Mouse (Mus musculus) embryonic facial prominence, embryonic 12.5 days (tissue): ENCODE measurements around the gene P3h2. TPM values are rescaled to one million over a fixed set of nuclear protein-coding genes. Genes with fewer than 3 reads are reported as not detected.

Source experiments
- ATAC-seq: fragments of 200-750 bp; cut with Nextera tagmentation; 2 replicates; pipeline ENCODE4 v1.8.0; 2017; ENCODE audit not compliant: insufficient number of reproducible peaks, insufficient read depth, low FRiP score, low TSS enrichment
- H3K27ac ChIP-seq: fragments of 300-500 bp; sonication (generic); 2 replicates; pipeline ENCODE4 v1.5.1; 2016; ENCODE audit warnings: mild to moderate bottlenecking
- H3K27me3 ChIP-seq: fragments of 300-500 bp; sonication (generic); 2 replicates; pipeline ENCODE4 v1.6.1; 2016; ENCODE audit warnings: mild to moderate bottlenecking, moderate library complexity
- H3K36me3 ChIP-seq: fragments of 300-500 bp; sonication (generic); 2 replicates; pipeline ENCODE4 v1.6.1; 2016; ENCODE audit warnings: mild to moderate bottlenecking
- H3K4me1 ChIP-seq: fragments of 300-500 bp; sonication (generic); 2 replicates; pipeline ENCODE4 v1.6.1; 2016
- H3K4me2 ChIP-seq: fragments of 300-500 bp; sonication (generic); replicated peaks from 2 replicates; pipeline ENCODE4 v1.6.1; 2016; ENCODE audit warnings: mild to moderate bottlenecking, moderate library complexity
- H3K4me3 ChIP-seq: fragments of 300-500 bp; sonication (generic); 2 replicates; pipeline ENCODE4 v1.5.1; 2016; ENCODE audit warnings: mild to moderate bottlenecking
- H3K9ac ChIP-seq: fragments of 300-500 bp; sonication (generic); 2 replicates; pipeline ENCODE4 v1.6.1; 2016; ENCODE audit warnings: mild to moderate bottlenecking, moderate library complexity
- H3K9me3 ChIP-seq: fragments of 300-500 bp; sonication (generic); 2 replicates; pipeline ENCODE4 v1.6.1; 2016; ENCODE audit warnings: mild to moderate bottlenecking, moderate library complexity
- WGBS: fragments of 180-500 bp; shearing (Covaris S2); methylation state at CpG from one replicate; pipeline ENCODE4 v1.1.7; 2016; 5-methylcytosine and 5-hydroxymethylcytosine counted together
- polyA plus RNA-seq: library from polyadenylated mRNA; unstranded; fragments of >200 nt; fragmentation: Nextera tagmentation; extraction: Ambion mirVana; gene quantifications from 2 replicates; pipeline ENCODE4 v1.2.1, GENCODE M21; 2016

P3h2 gene
- polyA plus RNA-seq, 1 experiment from 2014 or later = 6.5 TPM

GRCm38 (mm10) chr16:26029424-26030012, 76.1 kb downstream of the P3h2 start:
- Histone ChIP-seq H3K36me3 (no peaks in the 10 kb centered on the region), H3K27me3 (no peaks in the 10 kb centered on the region), H3K9me3 (no peaks in the 10 kb centered on the region), H3K9ac (no peak overlapping the region), H3K4me1 (peaks cover 18% of the 10 kb centered on the region; the same call in 1 of the 2 replicates), H3K27ac (no peak overlapping the region), H3K4me3 (no peak overlapping the region), H3K4me2 (no peak overlapping the region)
- ATAC-seq = no peak
- 42% methylated on average over 2 of the region's 2 CpGs for WGBS

GRCm38 (mm10) chr16:26026416-26026815, 79.2 kb downstream of the P3h2 start:
- Histone ChIP-seq H3K9ac (no peak overlapping the region), H3K27me3 (no peaks in the 10 kb centered on the region), H3K4me2 (no peak overlapping the region), H3K4me1 (peaks cover 29% of the 10 kb centered on the region; the same call in 1 of the 2 replicates), H3K36me3 (no peaks in the 10 kb centered on the region), H3K4me3 (no peak overlapping the region), H3K9me3 (no peaks in the 10 kb centered on the region), H3K27ac (no peak overlapping the region)
- no peak for ATAC-seq
- 76% methylated on average over 3 of the region's 3 CpGs for WGBS

- WGBS = 72% methylated on average over 5 of the region's 5 CpGs
- no peak overlapping the region for H3K27ac ChIP-seq
- H3K4me3 ChIP-seq = no peak overlapping the region
- no peak for ATAC-seq
- H3K36me3 ChIP-seq = no peaks in the 10 kb centered on the region
- H3K27me3 ChIP-seq = no peaks in the 10 kb centered on the region
- H3K9ac ChIP-seq = no peak overlapping the region
- H3K9me3 ChIP-seq = no peaks in the 10 kb centered on the region
- peaks cover 29% of the 10 kb centered on the region; the same call in 1 of the 2 replicates for H3K4me1 ChIP-seq
- no peak overlapping the region for H3K4me2 ChIP-seq
Measured at GRCm38 (mm10) chr16:26024543-26024942, 81.0 kb downstream of the P3h2 start.

- 69% methylated on average over 4 of the region's 4 CpGs for WGBS
- H3K9ac ChIP-seq = no peak overlapping the region
- no peak overlapping the region for H3K4me3 ChIP-seq
- no peaks in the 10 kb centered on the region for H3K9me3 ChIP-seq
- H3K4me2 ChIP-seq = no peak overlapping the region
- no peak overlapping the region for H3K27ac ChIP-seq
- H3K36me3 ChIP-seq = no peaks in the 10 kb centered on the region
- no peaks in the 10 kb centered on the region for H3K27me3 ChIP-seq
- ATAC-seq = no peak
- H3K4me1 ChIP-seq = peaks cover 25% of the 10 kb centered on the region; the same call in 1 of the 2 replicates
Measured at GRCm38 (mm10) chr16:26023352-26023751, 82.2 kb downstream of the P3h2 start.

GRCm38 (mm10) chr16:26021759-26022158, 83.8 kb downstream of the P3h2 start:
- H3K4me2 ChIP-seq = no peak overlapping the region
- no peak overlapping the region for H3K4me3 ChIP-seq
- no peak for ATAC-seq
- 52% methylated on average over 2 of the region's 2 CpGs for WGBS
- H3K4me1 ChIP-seq = peaks cover 25% of the 10 kb centered on the region; the same call in 1 of the 2 replicates
- H3K9me3 ChIP-seq = no peaks in the 10 kb centered on the region
- H3K27ac ChIP-seq = no peak overlapping the region
- H3K27me3 ChIP-seq = no peaks in the 10 kb centered on the region
- no peaks in the 10 kb centered on the region for H3K36me3 ChIP-seq
- H3K9ac ChIP-seq = no peak overlapping the region

- Histone ChIP-seq H3K4me2 (no peak overlapping the region), H3K27ac (no peak overlapping the region), H3K4me1 (no peaks in the 10 kb centered on the region), H3K9me3 (no peaks in the 10 kb centered on the region), H3K36me3 (no peaks in the 10 kb centered on the region), H3K9ac (no peak overlapping the region), H3K27me3 (no peaks in the 10 kb centered on the region), H3K4me3 (no peak overlapping the region)
- ATAC-seq = no peak
- 90% methylated on average over 3 of the region's 3 CpGs for WGBS
Measured at GRCm38 (mm10) chr16:26005811-26006210, 99.8 kb downstream of the P3h2 start.

GRCm38 (mm10) chr16:26003261-26003660, 102.3 kb downstream of the P3h2 start:
- Histone ChIP-seq H3K4me3 (no peak overlapping the region), H3K27ac (no peak overlapping the region), H3K4me2 (no peak overlapping the region), H3K36me3 (no peaks in the 10 kb centered on the region), H3K4me1 (no peaks in the 10 kb centered on the region), H3K9me3 (no peaks in the 10 kb centered on the region), H3K27me3 (no peaks in the 10 kb centered on the region), H3K9ac (no peak overlapping the region)
- no peak for ATAC-seq
- 61% methylated on average over 4 of the region's 4 CpGs for WGBS

- no peaks in the 10 kb centered on the region for H3K4me1 ChIP-seq
- no peak overlapping the region for H3K4me2 ChIP-seq
- H3K27me3 ChIP-seq = no peaks in the 10 kb centered on the region
- H3K9me3 ChIP-seq = no peaks in the 10 kb centered on the region
- whole genome bisulfite sequencing = 87% methylated on average over 9 of the region's 9 CpGs
- H3K36me3 ChIP-seq = no peaks in the 10 kb centered on the region
- H3K4me3 ChIP-seq = no peak overlapping the region
- no peak for ATAC-seq
- H3K9ac ChIP-seq = no peak overlapping the region
- H3K27ac ChIP-seq = no peak overlapping the region
Measured at GRCm38 (mm10) chr16:26002848-26003247, 102.7 kb downstream of the P3h2 start.

- Histone ChIP-seq H3K9me3 (no peaks in the 10 kb centered on the region), H3K4me2 (no peak overlapping the region), H3K4me1 (no peaks in the 10 kb centered on the region), H3K27me3 (no peaks in the 10 kb centered on the region), H3K36me3 (no peaks in the 10 kb centered on the region), H3K4me3 (no peak overlapping the region), H3K27ac (no peak overlapping the region), H3K9ac (no peak overlapping the region)
- no peak for ATAC-seq
- WGBS = 90% methylated on average over 3 of the region's 3 CpGs
Measured at GRCm38 (mm10) chr16:25994605-25995004, 111.0 kb downstream of the P3h2 start.

- ATAC-seq = no peak
Measured at GRCm38 (mm10) chr16:25987221-25987620, 118.4 kb downstream of the P3h2 start.

GRCm38 (mm10) chr16:25983635-25984034, 121.9 kb downstream of the P3h2 start:
- Histone ChIP-seq H3K9me3 (no peaks in the 10 kb centered on the region), H3K27ac (no peak overlapping the region), H3K27me3 (no peaks in the 10 kb centered on the region), H3K4me3 (no peak overlapping the region), H3K9ac (no peak overlapping the region), H3K36me3 (no peaks in the 10 kb centered on the region), H3K4me1 (no peaks in the 10 kb centered on the region), H3K4me2 (no peak overlapping the region)
- ATAC-seq = no peak
- WGBS = 33% methylated on average over 4 of the region's 4 CpGs

More at GRCm38 (mm10) chr16:25987221-25987620, 118.4 kb downstream of the P3h2 start:
- WGBS = 91% methylated on average over 5 of the region's 5 CpGs
- H3K4me2 ChIP-seq = no peak overlapping the region
- H3K27ac ChIP-seq = no peak overlapping the region
- H3K4me3 ChIP-seq = no peak overlapping the region
- H3K9me3 ChIP-seq = no peaks in the 10 kb centered on the region
- H3K27me3 ChIP-seq = no peaks in the 10 kb centered on the region
- H3K9ac ChIP-seq = no peak overlapping the region
- no peaks in the 10 kb centered on the region for H3K36me3 ChIP-seq
- no peaks in the 10 kb centered on the region for H3K4me1 ChIP-seq

- H3K4me3 ChIP-seq = no peak overlapping the region
- H3K27me3 ChIP-seq = no peaks in the 10 kb centered on the region
- H3K36me3 ChIP-seq = no peaks in the 10 kb centered on the region
- no peak overlapping the region for H3K4me2 ChIP-seq
- WGBS = 54% methylated on average over 3 of the region's 3 CpGs
- no peak for ATAC-seq
- no peak overlapping the region for H3K27ac ChIP-seq
- no peak overlapping the region for H3K9ac ChIP-seq
- 0 out of 2 replicates have a peak, but pooled peaks cover 3% of the 10 kb centered on the region for H3K4me1 ChIP-seq
- H3K9me3 ChIP-seq = no peaks in the 10 kb centered on the region
Measured at GRCm38 (mm10) chr16:25979037-25979436, 126.5 kb downstream of the P3h2 start.
